Mouse (Mus musculus) lung, postnatal 0 days (tissue): ENCODE measurements around the gene Crabp1.

Experiments
- CTCF ChIP-seq: IDR thresholded peaks from 2 replicates; pipeline ENCODE4 v1.5.1; 2016; ENCODE audit warnings: antibody characterized with exemption, mild to moderate bottlenecking
- EP300 ChIP-seq: IDR thresholded peaks from 2 replicates; pipeline ENCODE4 v1.6.1; 2016; ENCODE audit warnings: antibody characterized with exemption, mild to moderate bottlenecking, control low read depth

DNA sequence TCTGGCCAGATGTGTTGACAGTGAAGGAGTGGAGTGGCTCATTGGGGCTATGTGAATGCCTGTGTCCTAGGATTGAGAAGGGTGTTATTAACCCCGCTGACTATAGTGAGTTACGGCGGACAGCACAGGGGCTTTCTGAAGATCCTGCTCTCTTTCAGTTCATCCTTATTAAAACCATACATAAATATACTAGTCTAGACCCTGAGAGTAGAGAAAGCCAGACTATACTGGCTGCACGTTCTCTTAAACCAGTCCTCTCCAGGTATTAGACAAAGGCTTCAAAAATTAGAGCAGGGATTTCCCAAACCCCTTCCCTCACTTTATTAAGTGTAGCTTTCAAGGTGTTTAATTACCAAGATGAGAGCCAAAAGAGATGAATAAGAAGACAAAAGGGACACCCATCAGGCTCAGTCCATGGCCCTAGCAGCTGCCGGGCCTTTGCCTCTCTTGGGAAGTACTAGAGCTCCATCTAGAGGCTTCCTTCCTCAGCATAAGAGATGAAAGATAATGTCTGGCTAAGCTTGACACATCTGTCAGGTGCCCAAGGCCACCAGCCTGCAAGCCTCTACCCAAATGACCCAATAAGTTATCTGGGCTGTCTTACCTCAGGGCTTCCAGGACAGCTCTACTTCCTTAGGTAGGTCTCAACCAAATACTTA is 57.0 kb downstream of the Crabp1 start:
- peak; percentile 73 for TF ChIP-seq CTCF
- TF ChIP-seq EP300, result no peak
